Mouse (Mus musculus): ENCODE measurements around the gene Smc5. TPM values are rescaled to one million over a fixed set of nuclear protein-coding genes. Genes with fewer than 3 reads are reported as not detected.

Gene Smc5
- polyA plus RNA-seq (2016; fragmentation: Nextera tagmentation; extraction: Ambion mirVana), result 26.2 and 47.4 TPM in 2 replicates

DNA sequence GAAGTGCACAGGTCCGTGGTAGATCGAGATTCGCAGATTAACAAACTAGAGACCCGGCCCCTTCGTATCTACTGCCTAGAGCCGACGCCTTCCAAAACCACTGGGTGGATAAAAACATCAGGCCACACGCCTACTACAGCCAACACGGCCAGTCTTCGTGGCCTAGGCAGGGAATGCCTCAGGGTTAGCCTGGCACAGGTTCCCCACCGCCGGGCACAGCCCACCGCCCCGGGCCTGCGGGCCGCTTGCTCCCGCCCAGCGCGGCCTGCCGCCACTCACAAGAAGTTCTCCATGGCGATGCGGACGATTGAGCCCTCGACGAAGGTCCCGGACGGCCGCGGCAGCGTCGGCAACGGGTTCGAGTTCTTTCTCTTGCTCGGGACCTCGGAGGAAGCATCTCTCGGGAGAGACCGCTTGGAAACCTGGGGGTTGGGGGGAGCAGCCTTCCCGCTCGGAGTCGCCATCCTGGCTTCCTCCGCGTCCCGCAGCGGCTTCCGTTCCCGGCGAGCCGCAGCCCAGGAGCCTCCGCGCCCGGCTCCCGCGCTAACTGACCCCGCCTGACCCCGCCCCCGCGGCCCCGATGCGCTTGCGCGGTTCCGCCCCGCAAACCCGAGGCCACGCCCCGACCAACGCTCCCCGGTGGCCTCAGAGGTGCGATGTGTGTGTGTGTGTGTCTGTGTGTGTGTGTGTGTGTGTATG is at the start of gene Smc5:
Gene Smc5 (minus strand): TSS at position 543 of the 699 bp plus-strand sequence.
- peaks cover 17% of the 10 kb centered on the region for H3K36me3 ChIP-seq
- WGBS, result under 1% methylated on average over 69 of the region's 69 CpGs
- H3K4me1 ChIP-seq (replicated peaks), result peaks cover 15% of the 10 kb centered on the region
- peak within 1 kb of the TSS; percentile 97 for H3K27ac ChIP-seq
- peak; percentile 88 for DNase-seq (ENCODE audit: low spot score)
- H3K9me3 ChIP-seq, result no peaks in the 10 kb centered on the region
- peak within 1 kb of the TSS; percentile 92 for H3K4me3 ChIP-seq
- H3K27me3 ChIP-seq (ENCODE audit: insufficient read depth, poor library complexity, severe bottlenecking), result no peaks in the 10 kb centered on the region

DNA sequence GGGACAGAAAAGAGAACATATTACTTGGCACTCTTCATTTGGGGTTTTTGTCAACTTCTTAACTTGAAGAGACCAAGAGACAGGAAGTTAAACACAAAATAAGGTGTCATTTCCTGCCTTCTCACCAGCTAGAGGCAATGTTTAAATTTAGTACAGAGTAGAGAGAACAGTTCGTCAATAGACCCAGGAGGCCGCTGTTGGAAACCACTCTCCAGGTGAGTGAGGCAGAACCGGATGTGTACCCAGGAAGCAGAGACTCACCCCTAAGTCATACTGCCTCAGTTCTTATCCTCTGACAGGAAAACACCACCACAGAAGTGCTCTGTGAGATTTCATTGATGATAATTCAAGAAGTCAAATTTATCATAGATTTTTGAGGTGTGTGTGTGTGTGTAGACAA is 49.4 kb upstream of the Smc5 start:
- DNase-seq (ENCODE audit: low spot score), result no peak
- no peaks in the 10 kb centered on the region for H3K9me3 ChIP-seq
- H3K27me3 ChIP-seq (ENCODE audit: insufficient read depth, poor library complexity, severe bottlenecking), result no peaks in the 10 kb centered on the region
- H3K4me3 ChIP-seq, result no peak overlapping the region
- H3K36me3 ChIP-seq, result no peaks in the 10 kb centered on the region
- H3K4me1 ChIP-seq (replicated peaks), result no peaks in the 10 kb centered on the region
- 87% methylated on average over 3 of the region's 3 CpGs for WGBS
- H3K27ac ChIP-seq, result no peak overlapping the region

DNA sequence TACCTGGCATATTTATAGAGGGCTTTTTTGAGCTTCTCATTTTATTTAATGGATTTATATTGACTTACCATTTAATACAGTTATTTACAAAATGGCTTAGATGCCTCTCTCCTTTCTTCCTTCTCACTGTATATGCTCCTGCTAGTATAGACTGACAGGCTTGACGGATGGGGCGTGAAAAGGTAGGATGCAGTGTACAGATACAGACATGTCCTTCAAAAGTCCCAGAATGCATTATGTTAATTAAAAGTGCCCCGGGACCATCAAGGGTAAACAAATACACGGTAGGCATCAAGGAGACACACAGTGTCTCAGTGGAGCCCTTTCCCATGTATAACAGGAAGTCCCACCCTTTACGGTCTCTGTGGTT is 44.3 kb upstream of the Smc5 start:
- DNase-seq (ENCODE audit: low spot score), result no peak
- H3K27ac ChIP-seq, result no peak overlapping the region
- no peak overlapping the region for H3K4me3 ChIP-seq
- no peaks in the 10 kb centered on the region for H3K9me3 ChIP-seq
- H3K36me3 ChIP-seq, result no peaks in the 10 kb centered on the region
- H3K27me3 ChIP-seq (ENCODE audit: insufficient read depth, poor library complexity, severe bottlenecking), result no peaks in the 10 kb centered on the region
- H3K4me1 ChIP-seq (replicated peaks), result no peaks in the 10 kb centered on the region
- 87% methylated on average over 5 of the region's 5 CpGs for WGBS

- 83% methylated on average over 5 of the region's 5 CpGs for WGBS
- Histone ChIP-seq H3K27me3 (ENCODE audit: insufficient read depth, poor library complexity, severe bottlenecking) (no peaks in the 10 kb centered on the region), H3K9me3 (no peaks in the 10 kb centered on the region), H3K4me1 (replicated peaks) (no peaks in the 10 kb centered on the region), H3K4me3 (no peak overlapping the region), H3K27ac (no peak overlapping the region), H3K36me3 (no peaks in the 10 kb centered on the region)
- no peak for DNase-seq (ENCODE audit: low spot score)
These were observed 43.7 kb upstream of the Smc5 start for GRCm38 (mm10) chr19:23317295-23317988.

DNA sequence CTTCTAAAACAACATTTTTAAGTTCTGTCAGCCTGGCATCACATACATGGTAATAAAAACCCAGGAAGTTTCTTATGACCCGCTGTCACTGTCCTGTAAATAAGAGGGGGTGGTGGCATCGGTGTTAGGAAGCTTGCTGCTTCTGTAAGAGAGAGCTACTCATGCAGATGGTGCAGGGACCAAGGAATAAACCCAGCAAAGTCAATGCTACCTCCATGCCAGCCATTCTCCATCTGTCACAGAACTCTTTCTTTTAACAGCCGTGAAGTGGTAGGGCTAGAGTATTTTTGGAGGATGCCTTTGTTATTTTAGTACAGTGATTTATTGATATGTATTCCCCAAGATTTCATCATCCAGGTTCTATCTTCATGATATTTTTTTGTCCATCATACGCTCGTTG is 43.2 kb upstream of the Smc5 start:
- WGBS, result 91% methylated on average over 5 of the region's 5 CpGs
- DNase-seq (ENCODE audit: low spot score), result no peak
- H3K27me3 ChIP-seq (ENCODE audit: insufficient read depth, poor library complexity, severe bottlenecking), result no peaks in the 10 kb centered on the region
- no peaks in the 10 kb centered on the region for H3K9me3 ChIP-seq
- no peak overlapping the region for H3K4me3 ChIP-seq
- H3K4me1 ChIP-seq (replicated peaks), result no peaks in the 10 kb centered on the region
- no peaks in the 10 kb centered on the region for H3K36me3 ChIP-seq
- no peak overlapping the region for H3K27ac ChIP-seq

DNA sequence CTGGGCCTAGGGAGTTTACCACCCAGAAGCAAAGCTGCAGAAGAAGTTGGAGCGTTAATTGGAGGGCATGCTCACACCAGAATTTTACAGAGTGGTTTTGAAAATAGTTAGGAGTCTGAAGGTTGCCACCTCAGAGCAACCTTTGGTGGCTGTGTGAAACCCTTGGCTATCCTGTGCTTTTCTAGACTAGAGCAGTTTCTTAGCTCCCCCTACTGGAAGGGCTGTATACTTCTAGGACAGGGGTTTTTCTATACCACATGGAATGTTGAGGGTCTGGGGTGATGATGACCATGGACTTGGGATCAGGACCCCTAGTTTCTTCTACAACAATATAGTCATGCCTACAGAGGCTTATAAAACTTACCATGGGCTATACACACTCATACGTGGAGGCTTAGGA is 36.3 kb upstream of the Smc5 start:
- no peak for DNase-seq (ENCODE audit: low spot score)
- H3K4me1 ChIP-seq (replicated peaks), result no peaks in the 10 kb centered on the region

GRCm38 (mm10) chr19:23306671-23307070 is 33.0 kb upstream of the Smc5 start:
- no peaks in the 10 kb centered on the region for H3K27me3 ChIP-seq (ENCODE audit: insufficient read depth, poor library complexity, severe bottlenecking)
- no peak overlapping the region for H3K4me3 ChIP-seq
- 86% methylated on average over 7 of the region's 7 CpGs for WGBS
- no peaks in the 10 kb centered on the region for H3K4me1 ChIP-seq (replicated peaks)
- H3K9me3 ChIP-seq, result no peaks in the 10 kb centered on the region
- no peak overlapping the region for H3K27ac ChIP-seq
- DNase-seq (ENCODE audit: low spot score), result no peak
- no peaks in the 10 kb centered on the region for H3K36me3 ChIP-seq

More for the DNA sequence above, 36.3 kb upstream of the Smc5 start:
- Histone ChIP-seq H3K27ac (no peak overlapping the region), H3K27me3 (ENCODE audit: insufficient read depth, poor library complexity, severe bottlenecking) (no peaks in the 10 kb centered on the region), H3K36me3 (no peaks in the 10 kb centered on the region), H3K9me3 (no peaks in the 10 kb centered on the region), H3K4me3 (no peak overlapping the region)
- whole genome bisulfite sequencing, result 89% methylated on average over 2 of the region's 2 CpGs

GRCm38 (mm10) chr19:23299987-23300386 is 26.3 kb upstream of the Smc5 start:
- no peaks in the 10 kb centered on the region for H3K4me1 ChIP-seq (replicated peaks)
- no peaks in the 10 kb centered on the region for H3K27me3 ChIP-seq (ENCODE audit: insufficient read depth, poor library complexity, severe bottlenecking)
- H3K4me3 ChIP-seq, result no peak overlapping the region
- H3K36me3 ChIP-seq, result no peaks in the 10 kb centered on the region
- no peak overlapping the region for H3K27ac ChIP-seq
- no peak for DNase-seq (ENCODE audit: low spot score)
- 95% methylated on average over 3 of the region's 3 CpGs for WGBS
- H3K9me3 ChIP-seq, result no peaks in the 10 kb centered on the region

GRCm38 (mm10) chr19:23298917-23299316 is 25.2 kb upstream of the Smc5 start:
- no peaks in the 10 kb centered on the region for H3K4me1 ChIP-seq (replicated peaks)
- H3K27ac ChIP-seq, result no peak overlapping the region
- DNase-seq (ENCODE audit: low spot score), result no peak
- H3K9me3 ChIP-seq, result no peaks in the 10 kb centered on the region
- no peaks in the 10 kb centered on the region for H3K27me3 ChIP-seq (ENCODE audit: insufficient read depth, poor library complexity, severe bottlenecking)
- no peak overlapping the region for H3K4me3 ChIP-seq
- WGBS, result 89% methylated on average over 1 of the region's 1 CpGs
- no peaks in the 10 kb centered on the region for H3K36me3 ChIP-seq

DNA sequence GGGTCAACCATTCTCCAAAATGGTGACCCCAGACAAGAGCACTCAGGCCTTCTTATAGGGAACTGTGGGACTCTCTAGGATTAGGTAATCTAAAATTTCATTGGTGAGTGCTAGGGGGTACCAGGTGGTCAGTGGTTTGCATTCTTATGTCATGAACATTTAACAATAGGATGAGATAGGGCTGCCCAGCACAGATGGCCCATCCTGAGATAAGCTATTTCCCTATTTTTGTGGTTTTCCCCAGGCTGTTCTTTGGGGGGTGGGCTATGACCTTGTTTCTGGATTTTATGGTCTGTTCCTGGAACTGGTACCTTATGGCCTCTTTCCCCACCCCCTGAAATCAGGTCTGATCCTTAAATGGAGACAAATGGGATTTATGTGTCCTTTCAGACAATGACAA is 23.5 kb upstream of the Smc5 start:
- Histone ChIP-seq H3K36me3 (no peaks in the 10 kb centered on the region), H3K27me3 (ENCODE audit: insufficient read depth, poor library complexity, severe bottlenecking) (no peaks in the 10 kb centered on the region), H3K4me1 (replicated peaks) (no peaks in the 10 kb centered on the region), H3K9me3 (no peaks in the 10 kb centered on the region), H3K27ac (no peak overlapping the region), H3K4me3 (no peak overlapping the region)
- DNase-seq (ENCODE audit: low spot score), result no peak

DNA sequence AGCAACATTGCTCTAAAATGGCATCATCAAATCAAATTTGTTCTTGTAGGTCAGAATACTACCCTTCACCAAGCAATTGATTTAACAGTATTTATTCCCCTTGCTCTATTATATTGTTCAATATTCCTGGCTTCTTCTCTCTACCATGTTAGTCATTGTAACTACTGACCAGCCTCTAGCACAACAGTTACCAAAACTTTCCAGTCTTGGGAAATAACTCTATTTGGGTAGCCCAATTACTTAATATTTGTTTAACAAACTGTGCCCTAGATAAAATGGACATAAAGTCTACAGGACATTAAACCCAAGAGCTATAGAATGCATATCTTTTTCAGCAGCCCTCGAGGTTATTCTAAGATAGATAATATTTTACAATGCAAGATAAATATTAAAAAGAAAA is 15.6 kb upstream of the Smc5 start:
- no peaks in the 10 kb centered on the region for H3K36me3 ChIP-seq
- no peak overlapping the region for H3K27ac ChIP-seq
- no peaks in the 10 kb centered on the region for H3K4me1 ChIP-seq (replicated peaks)
- no peak for DNase-seq (ENCODE audit: low spot score)
- H3K9me3 ChIP-seq, result 0 out of 2 replicates have a peak, but pooled peaks cover 2% of the 10 kb centered on the region
- no peaks in the 10 kb centered on the region for H3K27me3 ChIP-seq (ENCODE audit: insufficient read depth, poor library complexity, severe bottlenecking)
- 75% methylated on average over 1 of the region's 1 CpGs for WGBS
- no peak overlapping the region for H3K4me3 ChIP-seq

DNA sequence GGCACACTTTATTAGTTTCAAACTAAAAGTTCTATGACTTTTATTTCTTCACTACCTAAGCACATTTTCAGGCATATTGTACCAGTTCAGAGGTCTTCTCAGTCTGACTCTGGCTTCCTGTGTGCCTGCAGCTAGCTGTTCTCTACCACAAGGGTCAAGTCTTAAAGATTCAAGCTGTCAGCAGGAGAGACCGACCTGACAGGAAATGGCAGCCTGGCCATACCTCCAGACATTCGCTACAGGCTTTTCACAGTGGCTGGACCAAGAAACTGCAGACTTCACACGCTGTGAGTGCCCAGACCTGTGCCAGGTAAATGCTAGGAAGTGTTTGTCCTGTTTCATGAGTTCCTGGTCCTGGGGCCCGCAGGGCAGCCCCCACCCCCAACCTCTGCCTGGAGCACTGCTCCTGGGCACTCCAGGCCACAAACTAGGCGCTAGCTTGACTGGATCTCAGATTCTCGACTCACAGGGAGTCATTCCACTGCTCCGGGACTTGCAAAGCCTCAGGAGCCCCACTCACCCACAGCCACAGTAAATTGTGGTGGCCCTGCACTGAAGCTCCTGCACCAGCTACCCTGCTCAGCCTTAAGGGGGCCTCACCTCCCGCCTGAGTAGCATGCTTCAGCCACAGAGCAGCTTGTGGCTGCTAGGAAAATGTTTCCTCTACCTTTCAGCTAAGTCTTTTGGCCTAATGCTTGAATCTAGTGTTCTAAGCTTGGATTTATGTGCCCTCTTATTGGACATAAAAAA is 8.4 kb upstream of the Smc5 start:
- DNase-seq (ENCODE audit: low spot score), result no peak
- Histone ChIP-seq H3K36me3 (no peaks in the 10 kb centered on the region), H3K4me3 (no peak overlapping the region), H3K4me1 (replicated peaks) (peaks cover 3% of the 10 kb centered on the region; the same call in 1 of the 2 replicates), H3K27me3 (ENCODE audit: insufficient read depth, poor library complexity, severe bottlenecking) (no peaks in the 10 kb centered on the region), H3K9me3 (0 out of 2 replicates have a peak, but pooled peaks cover 2% of the 10 kb centered on the region), H3K27ac (no peak overlapping the region)
- 56% methylated on average over 8 of the region's 8 CpGs for WGBS

All from hindbrain, embryonic 10.5 days (tissue).